Mouse (Mus musculus) testis, adult 2 months (tissue): ENCODE data around the gene Glyr1.

Experiments used
- CTCF ChIP-seq: fragments of 200-500 bp; IDR thresholded peaks from 2 replicates; pipeline ENCODE4 v1.5.1; 2012; ENCODE audit warnings: low read depth, mild to moderate bottlenecking, inconsistent platforms, low read length, moderate library complexity; ENCODE audit not compliant: control insufficient read depth, insufficient read depth, insufficient replicate concordance
- POLR2A ChIP-seq: fragments of 200-500 bp; IDR thresholded peaks from 2 replicates; pipeline ENCODE4 v1.6.1; 2012; ENCODE audit warnings: low read depth, mild to moderate bottlenecking, inconsistent platforms, low read length, moderate library complexity; ENCODE audit not compliant: control insufficient read depth

GRCm38 (mm10) chr16:5071974-5072373, 22.3 kb upstream of the Glyr1 start:
- TF ChIP-seq CTCF, result no peak
- no peak for TF ChIP-seq POLR2A
